Mouse (Mus musculus) kidney, postnatal 25 days (tissue): Measurements from ENCODE around the gene Disp3.

Experiments used
- DNase-seq, 2 experiments: peaks; one replicate each; pipeline ENCODE4 v3.0.0; 2021; ENCODE audit warnings: mixed read lengths in 2 of 2

The Disp3 gene

GRCm38 (mm10) chr4:148215264-148215900, 72.4 kb downstream of the Disp3 start:
- DNase-seq: no peak

GRCm38 (mm10) chr4:148214460-148215136, 73.2 kb downstream of the Disp3 start:
- DNase-seq: no peak

GRCm38 (mm10) chr4:148204873-148205232, 82.9 kb downstream of the Disp3 start:
- DNase-seq: no peak

- no peak for DNase-seq
Measured at GRCm38 (mm10) chr4:148204061-148204872, 83.5 kb downstream of the Disp3 start.

- no peak for DNase-seq
Measured at GRCm38 (mm10) chr4:148203557-148203956, 84.2 kb downstream of the Disp3 start.

- no peak for DNase-seq
Measured at GRCm38 (mm10) chr4:148198721-148199120, 89.0 kb downstream of the Disp3 start.

- no peak for DNase-seq
Measured at GRCm38 (mm10) chr4:148194400-148194799, 93.4 kb downstream of the Disp3 start.

GRCm38 (mm10) chr4:148192707-148193245, 95.0 kb downstream of the Disp3 start:
- DNase-seq: no peak
